Mouse (Mus musculus): ENCODE data around the gene Gpc5.

DNA sequence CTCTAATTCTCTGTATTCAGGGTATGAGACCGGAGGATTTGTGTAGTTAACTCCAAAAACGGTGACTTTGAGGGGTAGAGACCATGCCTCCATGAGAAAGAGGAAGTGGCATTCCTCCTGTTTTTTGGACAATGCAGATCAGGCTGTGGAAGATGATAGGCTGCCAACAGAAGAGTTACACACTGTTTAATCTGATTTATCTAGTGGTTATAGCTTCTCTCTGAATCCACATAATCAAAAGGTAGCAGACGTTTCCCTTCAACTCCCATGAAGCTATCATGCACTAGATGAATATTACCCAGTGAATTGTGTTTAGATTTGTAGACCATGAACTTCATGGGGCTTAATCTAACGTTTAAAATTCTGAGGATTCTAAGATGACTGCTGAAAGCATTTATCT is 522.1 kb downstream of the Gpc5 start:
- no peak for TF ChIP-seq CTCF (IDR thresholded peaks at IDR 0.05; ENCODE audit: borderline replicate concordance, extremely low read depth, insufficient read depth, insufficient read length)
- TF ChIP-seq POLR2A (IDR thresholded peaks at IDR 0.05; ENCODE audit: borderline replicate concordance, extremely low read depth, insufficient read depth, insufficient read length, poor library complexity, severe bottlenecking): no peak

Data from brain, embryonic 14.5 days (tissue).